Mouse (Mus musculus): ENCODE measurements at regions not wholly inside any gene's neighbourhood (a gene's known extent, or its start where the extent isn't known, plus 50 kb on each side); places are given as distances from the start of the nearest gene placed in this dataset.
"Not testable (repeated sequence)": the region's sequence is repeated elsewhere in the genome, so short reads cannot be mapped to it uniquely, and the experiment has no call there.

- TF ChIP-seq CTCF, EP300 (IDR thresholded peaks at IDR 0.05): not testable (repeated sequence)
Observed at GRCm38 (mm10) chr15:11461575-11461974, 62.1 kb upstream of the Tars start.
